Mouse (Mus musculus) urinary bladder, postnatal 10 days (tissue): Measurements from ENCODE around the gene Ndel1.

Experiments used
- DNase-seq: peaks from one replicate; pipeline ENCODE4 v3.0.0; 2022; ENCODE audit warnings: low spot score

Gene Ndel1

GRCm38 (mm10) chr11:68871748-68872147 lies at the start of gene Ndel1:
Ndel1 (minus strand) TSS chr11:68871858.
- DNase-seq: no peak

- no peak for DNase-seq
These were observed 42.9 kb upstream of the Ndel1 start for GRCm38 (mm10) chr11:68914566-68914965.

- DNase-seq: no peak
These were observed 40.0 kb upstream of the Ndel1 start for GRCm38 (mm10) chr11:68911531-68912177.

- DNase-seq: no peak
These were observed 37.3 kb upstream of the Ndel1 start for GRCm38 (mm10) chr11:68908846-68909503.

- DNase-seq: no peak
These were observed 35.6 kb upstream of the Ndel1 start for GRCm38 (mm10) chr11:68907251-68907650.

GRCm38 (mm10) chr11:68906461-68906790 lies 34.8 kb upstream of the Ndel1 start:
- DNase-seq: no peak

- no peak for DNase-seq
These were observed 34.2 kb upstream of the Ndel1 start for GRCm38 (mm10) chr11:68905665-68906460.

GRCm38 (mm10) chr11:68905138-68905531 lies 33.5 kb upstream of the Ndel1 start:
- DNase-seq: no peak

GRCm38 (mm10) chr11:68904375-68905137 lies 32.9 kb upstream of the Ndel1 start:
- DNase-seq: no peak

- no peak for DNase-seq
These were observed 32.1 kb upstream of the Ndel1 start for GRCm38 (mm10) chr11:68903775-68904174.

- no peak for DNase-seq
These were observed 31.2 kb upstream of the Ndel1 start for GRCm38 (mm10) chr11:68902823-68903222.

GRCm38 (mm10) chr11:68902367-68902766 lies 30.7 kb upstream of the Ndel1 start:
- no peak for DNase-seq

- no peak for DNase-seq
These were observed 30.3 kb upstream of the Ndel1 start for GRCm38 (mm10) chr11:68902047-68902364.

GRCm38 (mm10) chr11:68901351-68902046 lies 29.8 kb upstream of the Ndel1 start, which contains the start of gene Rpl26:
Rpl26 (plus strand) TSS chr11:68901583.
- peak; percentile 96 for DNase-seq

- no peak for DNase-seq
These were observed 29.1 kb upstream of the Ndel1 start for GRCm38 (mm10) chr11:68900519-68901350.

- no peak for DNase-seq
These were observed 28.2 kb upstream of the Ndel1 start for GRCm38 (mm10) chr11:68899815-68900214.

- no peak for DNase-seq
These were observed 27.1 kb upstream of the Ndel1 start for GRCm38 (mm10) chr11:68898790-68899189.

GRCm38 (mm10) chr11:68897838-68898237 lies 26.2 kb upstream of the Ndel1 start:
- no peak for DNase-seq

GRCm38 (mm10) chr11:68897120-68897519 lies 25.5 kb upstream of the Ndel1 start:
- no peak for DNase-seq

GRCm38 (mm10) chr11:68896247-68896646 lies 24.6 kb upstream of the Ndel1 start:
- no peak for DNase-seq

GRCm38 (mm10) chr11:68893911-68894464 lies 22.3 kb upstream of the Ndel1 start:
- no peak for DNase-seq
